Mouse (Mus musculus) retina, adult 2 months (tissue): Measurements from ENCODE around the gene Ppp4r1.
A peak's percentile ranks its signal among the peaks of the same experiment; 100 is the strongest.

ENCODE experiments used
- DNase-seq: peaks from one replicate; pipeline ENCODE4 v3.0.0-alpha.2; 2012; ENCODE audit warnings: low read depth, low spot score

The Ppp4r1 gene

GRCm38 (mm10) chr17:65854006-65854405 is 71.6 kb downstream of the Ppp4r1 start:
- no peak for DNase-seq

GRCm38 (mm10) chr17:65857617-65858016 is 75.2 kb downstream of the Ppp4r1 start:
- no peak for DNase-seq

- DNase-seq: no peak
Observed at GRCm38 (mm10) chr17:65862579-65862978, 80.2 kb downstream of the Ppp4r1 start.

GRCm38 (mm10) chr17:65863830-65864229 is 81.5 kb downstream of the Ppp4r1 start:
- DNase-seq: no peak

GRCm38 (mm10) chr17:65864742-65865141 is 82.4 kb downstream of the Ppp4r1 start:
- DNase-seq: no peak

- DNase-seq: no peak
Observed at GRCm38 (mm10) chr17:65865265-65865664, 82.9 kb downstream of the Ppp4r1 start.

GRCm38 (mm10) chr17:65866201-65866600 is 83.8 kb downstream of the Ppp4r1 start:
- no peak for DNase-seq

GRCm38 (mm10) chr17:65867996-65868395 is 85.6 kb downstream of the Ppp4r1 start:
- no peak for DNase-seq

GRCm38 (mm10) chr17:65869720-65870119 is 87.3 kb downstream of the Ppp4r1 start:
- no peak for DNase-seq

- no peak for DNase-seq
Observed at GRCm38 (mm10) chr17:65870146-65870545, 87.8 kb downstream of the Ppp4r1 start.

GRCm38 (mm10) chr17:65871641-65872041 is 89.3 kb downstream of the Ppp4r1 start:
- DNase-seq: no peak

GRCm38 (mm10) chr17:65872051-65872450 is 89.7 kb downstream of the Ppp4r1 start:
- no peak for DNase-seq

- DNase-seq: no peak
Observed at GRCm38 (mm10) chr17:65872652-65873051, 90.3 kb downstream of the Ppp4r1 start.

- no peak for DNase-seq
Observed at GRCm38 (mm10) chr17:65873156-65873555, 90.8 kb downstream of the Ppp4r1 start.

GRCm38 (mm10) chr17:65873834-65874233 is 91.5 kb downstream of the Ppp4r1 start:
- DNase-seq: no peak

- DNase-seq: no peak
Observed at GRCm38 (mm10) chr17:65877026-65877425, 94.7 kb downstream of the Ppp4r1 start.

- no peak for DNase-seq
Observed at GRCm38 (mm10) chr17:65884061-65884669, 101.8 kb downstream of the Ppp4r1 start.

- peak; percentile 98 for DNase-seq
Observed at GRCm38 (mm10) chr17:65884691-65885397, 102.5 kb downstream of the Ppp4r1 start.

GRCm38 (mm10) chr17:65885398-65885696 is 103.0 kb downstream of the Ppp4r1 start:
- no peak for DNase-seq

GRCm38 (mm10) chr17:65885697-65886529 is 103.5 kb downstream of the Ppp4r1 start, which contains the start of gene Ralbp1:
Ralbp1 (minus strand) TSS chr17:65885798.
- no peak for DNase-seq

GRCm38 (mm10) chr17:65886571-65886970 is 104.2 kb downstream of the Ppp4r1 start:
- no peak for DNase-seq

- DNase-seq: no peak
Observed at GRCm38 (mm10) chr17:65889476-65889875, 107.1 kb downstream of the Ppp4r1 start.
